Mouse (Mus musculus): ENCODE measurements around the gene Smyd3.

DNA sequence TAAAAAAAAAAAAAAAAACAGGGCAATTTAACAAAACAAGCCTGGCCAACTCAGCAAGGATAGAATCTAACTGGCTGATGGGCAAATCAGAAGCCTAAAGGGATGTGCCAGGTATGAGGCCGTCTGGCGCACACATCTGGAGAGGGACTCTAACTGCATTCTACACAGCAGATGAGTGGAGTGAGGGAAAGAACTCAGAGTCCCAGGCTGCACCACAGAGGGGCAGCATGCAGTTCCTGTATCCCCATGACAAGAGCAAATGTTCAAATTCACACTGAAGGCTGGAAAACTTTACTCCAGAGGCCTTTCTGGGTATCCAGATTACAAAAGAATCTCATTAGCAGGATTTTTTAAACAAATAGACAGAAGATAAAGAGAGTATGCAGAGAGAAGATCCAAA is 366.6 kb downstream of the Smyd3 start:
- TF ChIP-seq CTCF (IDR thresholded peaks at IDR 0.05; ENCODE audit: low read depth, low read length) (no peak), GATA2 (IDR thresholded peaks at IDR 0.05; ENCODE audit: borderline replicate concordance, low read depth, low read length) (no peak), POLR2AphosphoS5 (IDR thresholded peaks at IDR 0.05; ENCODE audit: insufficient replicate concordance, low read depth, low read length) (no peak)

All from G1E (cell line).